Mouse (Mus musculus) thymus, adult 18-20 months (tissue): ENCODE results near the gene Caln1.

Experiments
- DNase-seq, 2 experiments: peaks; one replicate each; pipeline ENCODE4 v3.0.0; 2022; ENCODE audit warnings: mixed read lengths in 2 of 2

Caln1 gene

GRCm38 (mm10) chr5:130820021-130820648 is 450.9 kb downstream of the Caln1 start:
- DNase-seq, result no peak

GRCm38 (mm10) chr5:130820661-130821060 is 451.4 kb downstream of the Caln1 start:
- DNase-seq, result no peak

GRCm38 (mm10) chr5:130825797-130826196 is 456.5 kb downstream of the Caln1 start:
- DNase-seq, result no peak

GRCm38 (mm10) chr5:130848562-130848961 is 479.3 kb downstream of the Caln1 start:
- DNase-seq, result no peak

GRCm38 (mm10) chr5:130849610-130850009 is 480.4 kb downstream of the Caln1 start:
- DNase-seq, result no peak

- no peak for DNase-seq
Observed at GRCm38 (mm10) chr5:130852182-130852581, 482.9 kb downstream of the Caln1 start.

GRCm38 (mm10) chr5:130853371-130853770 is 484.1 kb downstream of the Caln1 start:
- peak; percentile 7 to 17 for DNase-seq

GRCm38 (mm10) chr5:130854430-130854829 is 485.2 kb downstream of the Caln1 start:
- no peak for DNase-seq

- DNase-seq, result no peak
Observed at GRCm38 (mm10) chr5:130858148-130858547, 488.9 kb downstream of the Caln1 start.

GRCm38 (mm10) chr5:130858706-130859105 is 489.5 kb downstream of the Caln1 start:
- no peak for DNase-seq

- DNase-seq, result no peak
Observed at GRCm38 (mm10) chr5:130859736-130860135, 490.5 kb downstream of the Caln1 start.

GRCm38 (mm10) chr5:130862302-130862701 is 493.0 kb downstream of the Caln1 start:
- no peak for DNase-seq

GRCm38 (mm10) chr5:130869869-130870268 is 500.6 kb downstream of the Caln1 start:
- DNase-seq, result no peak

- no peak for DNase-seq
Observed at GRCm38 (mm10) chr5:130871086-130871485, 501.8 kb downstream of the Caln1 start.

GRCm38 (mm10) chr5:130875391-130875790 is 506.1 kb downstream of the Caln1 start:
- no peak for DNase-seq

GRCm38 (mm10) chr5:130880331-130880730 is 511.1 kb downstream of the Caln1 start:
- DNase-seq, result no peak

- DNase-seq, result no peak
Observed at GRCm38 (mm10) chr5:130891735-130892134, 522.5 kb downstream of the Caln1 start.

- no peak for DNase-seq
Observed at GRCm38 (mm10) chr5:130895991-130896390, 526.7 kb downstream of the Caln1 start.
